Mouse (Mus musculus) olfactory bulb, adult 2 months (tissue): Measurements from ENCODE around the gene Pglyrp2. TPM values are rescaled to one million over a fixed set of nuclear protein-coding genes. Genes with fewer than 3 reads are reported as not detected.

Experiments
- H3K27ac ChIP-seq: fragments of 200-500 bp; 2 replicates; pipeline ENCODE4 v1.5.1; 2012; ENCODE audit warnings: low read depth, low read length; ENCODE audit not compliant: insufficient read depth
- H3K4me1 ChIP-seq: fragments of 200-500 bp; 2 replicates; pipeline ENCODE4 v1.6.1; 2012; ENCODE audit warnings: low read length; ENCODE audit not compliant: control insufficient read depth, insufficient read depth
- H3K4me3 ChIP-seq: fragments of 200-500 bp; 2 replicates; pipeline ENCODE4 v1.5.1; 2012; ENCODE audit warnings: mild to moderate bottlenecking, low read depth, low read length, moderate library complexity; ENCODE audit not compliant: insufficient read depth
- CTCF ChIP-seq: fragments of 200-500 bp; IDR thresholded peaks from 2 replicates; pipeline ENCODE4 v1.5.1; 2012; ENCODE audit warnings: low read depth, mild to moderate bottlenecking, low read length, moderate library complexity; ENCODE audit not compliant: insufficient read depth
- POLR2A ChIP-seq: fragments of 200-500 bp; IDR thresholded peaks from 2 replicates; pipeline ENCODE4 v1.6.1; 2012; ENCODE audit warnings: mild to moderate bottlenecking, low read depth, low read length, moderate library complexity; ENCODE audit not compliant: insufficient read depth
- WGBS: fragments of 180-500 bp; shearing (Covaris S2); methylation state at CpG from one replicate; pipeline ENCODE4 v1.1.7; 2018; 5-methylcytosine and 5-hydroxymethylcytosine counted together
- polyA plus RNA-seq: library from polyadenylated mRNA; stranded (reverse); fragments of >200 nt; gene quantifications from 2 replicates; pipeline ENCODE4 v1.2.4, GENCODE M21; 2012; ENCODE audit warnings: low replicate concordance; ENCODE audit not compliant: missing spikeins, insufficient read depth, insufficient read length

Gene Pglyrp2
- polyA plus RNA-seq, 1 experiment, result not detected

- Histone ChIP-seq H3K4me3 (no peak overlapping the region), H3K4me1 (no peaks in the 10 kb centered on the region), H3K27ac (no peak overlapping the region)
- TF ChIP-seq CTCF (no peak), POLR2A (no peak)
Observed at GRCm38 (mm10) chr17:32447195-32447594, 23.2 kb upstream of the Pglyrp2 start.

- Histone ChIP-seq H3K4me3 (no peak overlapping the region), H3K27ac (no peak overlapping the region), H3K4me1 (no peaks in the 10 kb centered on the region)
- 72% methylated on average over 5 of the region's 5 CpGs for whole genome bisulfite sequencing
- no peak for TF ChIP-seq POLR2A
- TF ChIP-seq CTCF, result no peak
Observed at GRCm38 (mm10) chr17:32445016-32445415, 21.0 kb upstream of the Pglyrp2 start.

GRCm38 (mm10) chr17:32443245-32443644 is 19.3 kb upstream of the Pglyrp2 start:
- Histone ChIP-seq H3K27ac (no peak overlapping the region), H3K4me1 (no peaks in the 10 kb centered on the region), H3K4me3 (no peak overlapping the region)
- WGBS, result 75% methylated on average over 6 of the region's 6 CpGs
- TF ChIP-seq POLR2A (no peak), CTCF (no peak)

- H3K4me1 ChIP-seq, result peaks cover 4% of the 10 kb centered on the region; the same call in 1 of the 2 replicates
- WGBS, result 97% methylated on average over 4 of the region's 4 CpGs
- no peak overlapping the region for H3K27ac ChIP-seq
- TF ChIP-seq POLR2A, result no peak
- TF ChIP-seq CTCF, result no peak
- H3K4me3 ChIP-seq, result no peak overlapping the region
Observed at GRCm38 (mm10) chr17:32437106-32437505, 13.1 kb upstream of the Pglyrp2 start.

DNA sequence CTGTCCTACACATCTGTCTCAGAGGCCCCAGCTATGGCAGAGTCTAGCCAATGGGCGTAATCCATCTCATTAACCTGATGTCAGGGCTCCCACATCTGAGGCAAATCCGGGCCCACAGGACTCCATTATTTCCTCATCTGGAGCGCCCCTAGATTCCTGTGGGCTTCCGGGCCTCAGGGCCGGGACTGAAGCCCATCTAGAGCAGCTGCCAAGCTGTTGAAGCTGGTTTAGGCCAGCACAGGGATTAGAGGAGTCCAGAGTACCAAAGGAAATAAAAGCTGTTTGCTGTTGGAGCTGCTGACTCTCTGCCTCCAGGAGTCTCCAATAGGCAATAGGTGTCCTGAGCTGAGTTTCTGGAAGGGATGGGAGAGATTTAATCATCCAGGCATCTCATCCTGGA is 11.2 kb upstream of the Pglyrp2 start:
- H3K4me3 ChIP-seq, result no peak overlapping the region
- TF ChIP-seq CTCF (no peak), POLR2A (no peak)
- H3K27ac ChIP-seq, result no peak overlapping the region
- 58% methylated on average over 5 of the region's 5 CpGs for WGBS
- peaks cover 4% of the 10 kb centered on the region; the same call in 1 of the 2 replicates for H3K4me1 ChIP-seq

GRCm38 (mm10) chr17:32434324-32434723 is 10.4 kb upstream of the Pglyrp2 start:
- WGBS, result 74% methylated on average over 4 of the region's 4 CpGs
- Histone ChIP-seq H3K27ac (no peak overlapping the region), H3K4me3 (no peak overlapping the region), H3K4me1 (peaks cover 4% of the 10 kb centered on the region; the same call in 1 of the 2 replicates)
- TF ChIP-seq POLR2A (no peak), CTCF (no peak)

DNA sequence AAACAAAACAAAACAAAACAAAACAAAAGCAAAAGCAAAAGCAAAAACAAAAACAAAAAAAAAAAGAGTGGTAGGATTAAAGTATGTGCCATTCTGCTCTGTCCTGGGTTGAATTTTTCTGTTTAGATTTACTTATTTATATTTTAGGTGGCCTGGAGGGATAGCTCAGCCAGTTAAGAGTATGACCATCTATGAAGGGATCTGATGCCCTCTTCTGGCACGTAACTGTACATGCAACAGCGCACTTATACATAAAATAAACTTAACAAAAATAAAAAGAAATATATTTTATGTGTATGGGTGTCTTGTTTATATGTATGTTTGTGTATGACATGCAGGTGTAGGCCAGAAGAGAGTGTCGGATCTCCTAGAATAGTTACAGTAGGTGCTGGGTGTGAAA is 8.0 kb upstream of the Pglyrp2 start:
- H3K4me1 ChIP-seq, result peaks cover 4% of the 10 kb centered on the region; the same call in 1 of the 2 replicates
- H3K4me3 ChIP-seq, result no peak overlapping the region
- 59% methylated on average over 3 of the region's 3 CpGs for WGBS
- H3K27ac ChIP-seq, result no peak overlapping the region
- TF ChIP-seq CTCF, result no peak
- TF ChIP-seq POLR2A, result no peak

GRCm38 (mm10) chr17:32426610-32427009 is 2.6 kb upstream of the Pglyrp2 start:
- TF ChIP-seq CTCF, result no peak
- no peak for TF ChIP-seq POLR2A
- H3K27ac ChIP-seq, result no peak overlapping the region
- H3K4me3 ChIP-seq, result no peak overlapping the region
- no peaks in the 10 kb centered on the region for H3K4me1 ChIP-seq

GRCm38 (mm10) chr17:32420781-32421180 is 3.2 kb downstream of the Pglyrp2 start:
- H3K27ac ChIP-seq, result no peak overlapping the region
- H3K4me3 ChIP-seq, result no peak overlapping the region
- no peaks in the 10 kb centered on the region for H3K4me1 ChIP-seq
- no peak for TF ChIP-seq POLR2A
- TF ChIP-seq CTCF, result no peak
- WGBS, result 85% methylated on average over 8 of the region's 8 CpGs

GRCm38 (mm10) chr17:32419989-32420388 is 4.0 kb downstream of the Pglyrp2 start:
- TF ChIP-seq CTCF (no peak), POLR2A (no peak)
- no peak overlapping the region for H3K27ac ChIP-seq

More at GRCm38 (mm10) chr17:32419989-32420388, 4.0 kb downstream of the Pglyrp2 start:
- WGBS, result 73% methylated on average over 2 of the region's 2 CpGs
- no peaks in the 10 kb centered on the region for H3K4me1 ChIP-seq
- H3K4me3 ChIP-seq, result no peak overlapping the region
